Mouse (Mus musculus) CD8-positive naive resting alpha-beta T cell, adult 2 months (primary cell): Measurements from ENCODE around the gene Cdh5.

Experiments
- DNase-seq, 2 experiments: peaks; one replicate each; pipeline ENCODE4 v3.0.0; 2022; ENCODE audit warnings: low read depth in 2 of 2, low spot score in 2 of 2

Cdh5 gene

DNA sequence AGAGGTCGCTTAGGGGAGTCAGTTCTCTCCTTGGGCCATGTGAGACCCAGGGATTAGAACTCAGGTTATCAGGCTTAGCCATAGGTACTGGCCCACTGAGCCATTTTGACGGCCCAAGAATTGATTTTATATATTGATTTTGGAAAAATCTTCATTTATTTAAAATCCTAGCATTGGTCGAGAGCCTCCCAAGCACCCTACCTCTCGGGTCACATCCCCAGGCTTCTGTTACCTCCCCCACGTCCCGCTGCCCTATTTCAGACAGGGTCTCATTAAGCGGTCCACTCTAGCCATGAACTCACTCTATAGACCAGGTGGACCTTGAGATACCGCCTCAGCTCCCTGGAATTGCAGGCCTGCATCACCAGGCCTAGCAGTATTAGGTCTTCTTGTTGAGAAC, 33.1 kb downstream of the Cdh5 start:
- DNase-seq, result no peak

DNA sequence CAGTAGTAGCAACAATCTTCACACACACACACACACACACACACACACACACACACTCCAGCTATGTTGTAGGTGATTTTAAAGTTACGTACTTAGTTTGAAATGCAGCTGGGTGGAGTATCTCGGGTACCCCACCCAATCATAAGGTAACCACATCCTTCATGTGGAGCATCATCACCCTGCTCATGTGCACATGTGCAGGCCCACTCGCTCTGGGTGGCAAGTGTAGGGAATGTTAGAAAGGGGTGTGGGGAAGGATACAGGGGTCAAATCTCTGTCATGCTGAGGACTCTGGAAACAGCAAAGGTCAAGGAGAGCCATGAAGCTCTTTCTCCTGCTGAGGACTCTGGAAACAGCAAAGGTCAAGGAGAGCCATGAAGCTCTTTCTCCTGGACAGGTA, 34.9 kb downstream of the Cdh5 start:
- no peak for DNase-seq

DNA sequence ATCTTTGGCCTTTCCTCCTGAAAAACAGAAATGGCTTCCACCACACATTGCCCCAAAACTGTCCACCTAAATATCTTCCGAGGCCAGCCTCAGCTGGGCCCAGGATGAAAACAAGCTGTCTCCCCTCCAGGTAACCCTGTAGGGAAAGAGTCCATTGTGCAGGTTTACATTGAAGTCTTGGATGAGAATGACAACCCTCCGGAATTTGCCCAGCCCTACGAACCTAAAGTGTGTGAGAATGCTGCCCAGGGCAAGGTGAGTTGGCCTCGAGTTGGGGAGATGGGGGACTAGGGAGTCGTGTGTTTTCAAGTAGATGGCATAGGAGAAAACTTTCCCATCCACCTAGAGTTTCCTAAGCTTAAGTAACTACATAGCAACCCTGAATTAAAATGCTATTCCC, 36.2 kb downstream of the Cdh5 start:
- DNase-seq, result no peak

DNA sequence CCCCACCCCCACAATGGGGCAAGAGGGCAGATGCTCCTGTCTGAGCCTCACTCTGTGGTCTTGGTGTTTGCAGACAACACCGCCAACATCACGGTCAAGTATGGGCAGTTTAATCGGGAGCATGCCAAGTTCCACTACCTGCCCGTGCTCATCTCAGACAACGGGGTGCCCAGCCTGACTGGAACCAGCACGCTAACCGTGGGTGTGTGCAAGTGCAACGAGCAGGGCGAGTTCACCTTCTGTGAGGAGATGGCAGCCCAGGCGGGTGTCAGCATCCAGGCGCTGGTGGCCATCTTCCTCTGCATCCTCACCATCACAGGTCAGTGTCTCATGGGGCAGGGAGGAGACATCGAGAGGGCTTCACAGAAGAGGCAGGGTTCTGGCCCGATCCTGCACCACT, 39.2 kb downstream of the Cdh5 start:
- no peak for DNase-seq

DNA sequence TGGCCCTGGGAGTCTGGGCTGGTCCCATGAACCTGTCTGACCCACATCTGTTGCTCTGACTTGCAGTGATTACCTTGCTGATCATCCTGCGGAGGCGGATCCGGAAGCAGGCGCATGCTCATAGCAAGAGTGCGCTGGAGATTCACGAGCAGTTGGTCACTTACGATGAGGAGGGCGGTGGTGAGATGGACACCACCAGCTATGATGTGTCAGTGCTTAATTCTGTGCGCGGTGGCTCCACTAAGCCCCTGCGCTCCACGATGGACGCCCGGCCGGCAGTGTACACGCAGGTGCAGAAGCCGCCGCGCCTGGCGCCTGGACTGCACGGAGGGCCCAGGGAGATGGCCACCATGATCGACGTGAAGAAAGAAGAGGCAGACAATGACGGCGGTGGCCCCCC, 41.0 kb downstream of the Cdh5 start:
- DNase-seq, result no peak

DNA sequence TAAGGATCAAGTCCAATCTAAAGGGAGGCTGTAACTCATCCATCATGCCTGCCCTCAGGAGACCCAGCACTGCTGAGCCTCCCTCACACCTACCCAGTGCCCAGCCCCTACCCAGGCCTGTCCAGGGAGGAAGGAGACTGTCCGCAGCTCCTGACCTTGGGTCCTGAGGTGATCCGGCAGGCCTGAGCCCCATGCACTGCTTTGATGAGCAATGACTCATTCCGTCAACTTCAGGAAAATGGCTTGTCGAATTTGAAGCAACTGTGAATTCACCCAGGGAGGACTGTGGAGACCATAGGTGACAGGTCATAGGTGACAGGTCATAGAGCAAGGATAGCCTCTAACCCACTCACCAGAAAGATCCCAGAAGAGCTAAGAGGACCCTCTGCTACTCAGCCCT, 42.0 kb downstream of the Cdh5 start:
- no peak for DNase-seq

DNA sequence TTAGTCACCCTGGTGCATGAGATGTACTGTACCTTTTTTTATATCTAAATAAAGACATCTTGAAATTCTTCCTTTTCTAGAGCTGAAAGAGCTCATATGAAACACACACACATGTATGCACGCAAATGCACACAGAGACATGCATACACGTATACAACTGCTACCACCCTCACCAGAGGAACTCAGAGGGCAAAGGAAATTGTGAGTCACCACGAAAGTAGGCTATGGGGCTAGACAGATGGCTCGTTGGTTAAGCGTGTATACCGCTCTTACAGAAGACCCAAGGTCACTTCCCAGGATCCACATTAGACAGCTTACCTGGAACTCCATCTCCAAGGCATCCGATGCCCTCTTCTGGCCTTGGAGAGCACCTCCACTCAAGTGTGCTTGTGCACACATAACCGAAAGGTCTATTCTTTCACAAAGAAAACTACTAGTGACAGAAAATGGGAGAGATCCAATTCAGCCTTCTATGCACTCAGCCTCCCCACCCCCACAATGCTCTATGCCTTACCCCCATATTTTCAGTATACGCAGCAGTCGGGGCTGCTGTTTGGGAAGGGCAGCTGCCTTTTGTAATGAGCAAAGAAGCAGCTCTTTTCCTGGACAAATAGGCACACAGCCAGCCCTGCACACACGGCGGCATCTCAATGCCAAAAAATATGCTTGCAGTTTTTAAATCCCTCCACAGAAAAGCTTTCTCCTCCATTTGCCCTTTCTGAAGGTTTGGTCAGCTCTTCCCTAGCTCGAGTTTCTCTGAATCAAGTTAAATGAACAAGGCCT, 43.2 kb downstream of the Cdh5 start:
- DNase-seq, result no peak

DNA sequence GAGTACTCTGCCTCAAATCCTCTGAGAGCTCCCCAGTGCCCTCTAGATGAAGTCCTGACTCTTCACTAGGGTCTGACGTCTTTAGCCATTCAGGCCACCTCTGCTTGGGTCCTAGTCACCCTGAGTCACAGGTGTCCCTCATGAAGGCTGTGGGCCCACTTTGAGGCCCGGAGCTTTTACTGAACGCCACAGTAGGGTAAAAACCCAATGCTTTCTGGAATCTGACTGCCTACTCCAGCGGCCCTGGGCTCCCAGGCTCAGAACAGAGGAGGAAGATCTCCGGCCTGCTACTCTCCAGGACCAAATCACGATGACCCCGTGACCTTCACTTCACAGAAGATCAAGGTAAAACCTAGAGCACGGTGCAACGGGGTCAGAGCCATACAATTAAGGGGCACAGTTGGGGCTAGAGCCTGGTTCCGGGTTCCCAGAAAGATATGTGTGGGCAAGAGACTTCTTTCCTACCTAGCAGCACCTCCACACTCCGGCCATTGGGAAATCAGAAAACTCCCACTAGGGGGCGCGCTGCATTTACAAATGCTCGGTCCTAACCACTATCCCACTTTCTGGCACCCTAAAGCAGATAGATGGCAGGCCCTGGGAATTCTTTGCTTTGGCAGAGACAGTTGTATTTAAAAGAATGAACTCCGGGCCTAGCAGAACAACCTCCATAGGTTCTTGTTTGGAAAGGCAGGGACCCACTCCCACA, 44.7 kb downstream of the Cdh5 start:
- peak; percentile 55 to 68 for DNase-seq

DNA sequence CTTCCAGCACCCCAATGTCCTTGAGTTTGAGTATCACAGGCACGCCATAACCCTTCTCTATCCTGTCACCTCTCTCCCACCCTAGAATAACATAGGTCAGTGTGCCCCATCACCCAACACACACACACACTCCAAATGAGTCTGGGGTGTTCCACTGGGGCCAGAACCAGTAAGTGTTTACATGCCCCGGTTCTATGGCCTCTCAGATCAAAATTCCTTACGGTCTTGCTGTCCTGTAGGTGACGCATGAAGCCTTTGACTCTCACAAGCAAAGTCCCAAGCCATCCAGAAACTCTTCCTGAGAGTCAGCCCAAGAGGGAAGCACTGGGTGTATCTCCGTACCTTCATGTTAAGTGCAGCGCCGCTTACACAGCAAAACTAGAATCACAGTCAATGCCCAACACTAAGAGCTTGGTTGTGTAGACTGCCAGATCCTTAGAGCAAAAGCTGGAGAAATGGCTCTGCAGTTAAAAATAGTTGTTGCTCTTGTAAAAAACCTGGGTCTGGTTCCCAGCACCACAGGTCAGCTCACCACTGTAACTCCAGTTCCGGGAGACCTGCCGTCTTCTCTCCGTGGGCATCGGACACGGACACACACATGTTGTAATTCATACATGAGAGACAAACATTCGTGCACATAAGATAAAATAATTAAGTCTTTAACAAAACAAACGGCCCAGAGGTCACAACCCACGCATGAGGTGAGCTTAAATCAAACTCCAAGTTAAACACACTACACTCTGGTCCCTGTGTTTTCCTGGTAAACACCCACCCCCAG, 45.5 kb downstream of the Cdh5 start:
- no peak for DNase-seq

DNA sequence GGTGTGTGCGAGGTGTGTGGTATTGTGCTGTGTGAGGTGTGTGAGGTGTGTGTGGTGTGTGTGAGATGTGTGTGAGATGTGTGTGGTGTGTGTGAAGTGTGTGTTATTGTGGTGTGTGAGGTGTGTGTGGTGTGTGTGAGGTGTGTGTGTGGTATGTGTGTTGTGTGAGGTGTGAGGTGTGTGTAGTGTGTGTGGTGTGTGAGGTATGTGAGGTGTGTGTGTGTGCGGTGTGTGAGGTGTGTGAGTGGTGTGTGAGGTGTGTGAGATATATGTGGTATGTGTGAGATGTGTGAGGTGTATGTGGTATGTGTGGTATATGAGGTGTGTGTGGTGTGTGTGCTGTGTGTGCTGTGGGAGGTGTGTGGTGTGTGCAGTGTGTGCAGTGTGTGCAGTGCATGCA, 46.5 kb downstream of the Cdh5 start:
- DNase-seq, result no peak

DNA sequence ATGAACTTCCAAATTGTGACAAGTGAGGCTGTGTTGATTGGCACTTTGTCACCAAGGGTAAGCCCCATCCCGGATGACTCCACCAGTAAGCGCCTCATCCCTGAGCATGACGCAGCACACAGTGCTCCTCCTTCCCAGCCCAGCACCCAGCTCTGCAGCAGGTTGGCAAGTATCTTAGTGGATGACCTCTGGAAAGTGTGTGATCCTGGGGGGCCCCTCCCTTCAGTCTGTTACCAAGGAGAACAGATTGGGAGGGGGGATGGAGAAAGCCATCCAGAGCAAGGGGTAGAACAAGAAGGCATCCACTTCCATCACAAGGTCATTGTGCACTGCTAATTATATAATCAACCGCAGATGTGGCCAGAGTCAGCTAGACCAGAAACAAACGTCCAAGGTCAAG, 59.3 kb downstream of the Cdh5 start:
- no peak for DNase-seq

DNA sequence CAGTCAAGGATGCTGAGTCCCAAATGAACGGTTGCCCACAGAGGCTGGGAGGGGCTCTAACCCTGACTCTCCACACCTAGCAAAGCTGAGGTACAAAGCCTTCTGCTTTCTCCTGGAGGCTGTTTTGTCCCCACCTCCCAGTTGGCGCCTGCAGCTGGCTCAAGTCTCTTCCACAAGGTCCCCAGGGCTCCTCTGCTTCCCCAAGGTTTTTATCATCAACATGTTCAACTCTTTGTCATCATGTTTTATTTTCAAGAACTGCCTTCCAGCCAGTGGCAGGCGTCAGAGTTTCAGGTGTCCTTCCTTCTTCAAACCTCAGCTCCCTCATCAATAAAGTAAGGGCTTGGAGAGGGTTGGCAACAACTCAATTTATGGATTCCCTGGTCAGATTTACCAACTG, 68.0 kb downstream of the Cdh5 start:
- no peak for DNase-seq

DNA sequence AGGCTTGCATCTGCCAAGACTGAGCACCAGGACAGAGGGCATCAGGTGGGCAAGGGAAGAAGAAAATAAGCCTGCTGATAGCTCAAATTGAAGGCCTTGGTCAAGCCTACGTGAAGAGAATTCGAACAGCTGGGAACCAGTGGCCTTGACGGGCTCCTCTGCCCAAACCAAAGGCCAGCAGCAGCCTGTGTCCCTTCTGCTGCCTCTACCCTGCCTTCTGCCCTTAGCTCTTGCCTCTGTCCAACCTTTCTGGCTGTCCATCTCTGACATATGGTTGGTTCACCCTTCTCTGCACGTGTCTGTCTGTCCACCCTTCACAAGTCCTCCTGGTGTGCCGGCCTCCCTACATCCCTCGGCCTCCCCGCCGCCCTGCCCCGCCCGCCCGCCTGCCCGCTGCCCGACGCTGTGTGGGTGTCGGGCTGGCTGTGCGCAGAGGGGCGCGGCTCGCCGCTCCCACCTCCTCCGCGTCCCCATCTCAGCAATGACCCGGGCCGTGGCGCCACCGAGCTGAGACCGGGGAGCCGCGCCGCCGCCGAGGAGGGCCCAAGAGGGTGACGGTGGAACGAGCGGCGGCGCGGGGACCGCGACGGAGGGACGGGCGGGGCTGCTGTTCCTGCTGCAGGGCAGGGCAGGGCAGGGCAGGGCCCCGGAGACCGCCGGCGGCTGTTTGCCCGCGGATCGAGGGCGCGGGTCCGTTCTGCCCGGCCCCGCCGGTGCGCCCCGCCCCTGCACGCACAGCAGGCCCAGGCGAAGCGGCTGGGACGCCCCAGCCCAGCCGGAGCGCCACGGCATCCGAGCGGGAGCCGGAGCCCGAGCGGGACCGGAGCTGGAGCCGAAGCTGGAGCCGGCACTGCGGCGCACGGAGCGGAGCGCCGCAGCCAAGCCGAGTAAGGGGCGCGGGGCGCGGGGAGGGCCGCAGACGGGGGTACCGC, 69.0 kb downstream of the Cdh5 start, which contains the start of gene Bean1:
TSS of gene Bean1 (plus strand) at position 325 of the 932 bp plus-strand sequence.
- no peak for DNase-seq

DNA sequence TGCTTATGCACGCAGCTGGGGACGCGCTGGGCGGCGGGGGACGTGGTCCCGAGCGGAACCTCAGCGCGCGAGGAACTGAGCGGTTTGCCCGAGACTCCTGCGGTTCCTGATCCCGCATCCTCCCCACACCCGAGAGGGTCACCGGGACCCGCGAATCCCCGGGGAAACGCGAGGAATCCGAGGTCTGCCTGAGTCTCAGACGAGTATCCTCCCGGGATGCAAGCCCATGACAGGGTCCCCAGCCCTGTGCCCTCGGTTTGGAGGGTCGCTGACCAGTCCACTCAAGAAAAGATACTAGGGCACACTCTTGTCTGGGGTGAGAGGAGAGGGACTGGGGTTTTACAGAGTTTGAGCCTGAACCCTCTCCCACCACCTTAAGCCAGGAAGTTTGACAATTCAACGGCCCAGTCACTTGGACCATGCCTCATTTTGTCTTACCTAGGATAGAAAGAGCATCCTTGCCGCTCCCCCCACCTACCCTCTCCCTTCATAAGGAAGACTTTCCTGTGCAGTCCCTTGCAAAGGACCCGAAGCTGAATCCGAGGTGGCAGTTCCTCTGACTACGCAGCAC, 69.7 kb downstream of the Cdh5 start:
- no peak for DNase-seq

DNA sequence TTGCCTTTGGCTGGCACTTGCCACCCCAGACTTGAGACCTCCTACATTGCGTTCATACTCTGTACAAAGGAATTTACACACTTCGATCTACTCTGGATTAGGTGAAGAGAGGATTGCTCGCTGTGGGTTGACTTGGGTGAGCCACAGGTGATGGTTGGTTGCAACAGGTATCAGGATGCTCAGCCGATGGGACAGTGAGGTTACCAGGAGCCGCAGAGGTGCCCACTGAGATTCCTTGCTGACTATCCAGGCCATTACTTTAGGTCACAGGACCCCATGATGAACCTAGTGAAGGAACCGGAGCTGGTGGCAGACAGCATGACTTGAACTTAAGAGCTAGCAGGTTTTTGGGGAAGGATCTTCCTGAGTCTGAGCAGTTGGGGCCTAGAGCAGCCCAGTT, 71.0 kb downstream of the Cdh5 start:
- DNase-seq, result no peak

DNA sequence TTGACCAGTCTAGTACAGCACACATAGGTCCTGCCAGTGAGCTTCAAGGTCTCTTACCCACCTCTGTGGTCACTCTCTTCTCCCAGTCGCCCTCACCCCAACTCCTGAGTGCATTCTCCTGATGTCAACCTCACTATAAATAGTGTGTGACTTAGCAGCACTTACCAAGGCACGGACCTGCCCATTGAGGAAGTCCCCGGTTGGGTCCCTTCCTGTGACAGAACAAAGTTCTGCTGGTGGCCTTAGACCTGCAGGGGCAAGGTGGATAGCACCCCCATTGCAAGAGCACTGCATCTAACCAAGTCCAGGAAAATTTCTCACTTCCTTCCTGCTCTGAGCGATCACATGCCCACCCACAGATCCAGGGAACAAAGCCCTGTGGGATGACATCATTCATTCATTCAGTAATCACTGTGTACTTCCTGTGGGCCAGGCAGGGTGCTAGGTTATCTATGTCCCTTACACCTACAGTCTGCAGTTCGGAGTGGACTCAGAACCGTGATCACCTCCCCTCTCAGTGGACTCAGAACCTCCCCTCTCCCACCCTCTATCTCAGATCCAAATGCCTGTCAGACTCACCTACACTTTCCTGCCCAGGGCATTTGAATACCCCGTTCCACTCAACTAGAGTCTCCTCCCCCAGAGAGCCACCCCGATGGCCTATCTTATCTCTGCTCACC, 74.6 kb downstream of the Cdh5 start:
- DNase-seq, result no peak

DNA sequence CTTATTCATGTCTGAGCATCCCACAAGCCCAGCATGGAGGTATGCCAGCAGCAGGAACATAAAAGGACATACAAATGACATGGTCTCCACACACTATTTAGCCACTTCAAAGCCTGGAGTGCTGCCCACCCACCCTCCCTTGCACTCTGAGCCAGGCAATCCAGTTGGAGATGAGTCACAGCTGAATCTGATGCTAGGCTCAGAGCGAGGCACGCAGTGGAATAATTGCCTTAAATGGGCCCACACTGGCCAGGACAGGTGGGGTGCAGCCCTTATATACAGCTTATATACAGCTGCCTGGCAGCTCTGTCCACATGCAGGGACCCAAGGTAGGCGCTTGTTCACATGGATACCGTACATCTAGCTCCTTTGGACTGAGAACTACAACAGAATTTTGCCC, 75.6 kb downstream of the Cdh5 start:
- DNase-seq, result no peak

DNA sequence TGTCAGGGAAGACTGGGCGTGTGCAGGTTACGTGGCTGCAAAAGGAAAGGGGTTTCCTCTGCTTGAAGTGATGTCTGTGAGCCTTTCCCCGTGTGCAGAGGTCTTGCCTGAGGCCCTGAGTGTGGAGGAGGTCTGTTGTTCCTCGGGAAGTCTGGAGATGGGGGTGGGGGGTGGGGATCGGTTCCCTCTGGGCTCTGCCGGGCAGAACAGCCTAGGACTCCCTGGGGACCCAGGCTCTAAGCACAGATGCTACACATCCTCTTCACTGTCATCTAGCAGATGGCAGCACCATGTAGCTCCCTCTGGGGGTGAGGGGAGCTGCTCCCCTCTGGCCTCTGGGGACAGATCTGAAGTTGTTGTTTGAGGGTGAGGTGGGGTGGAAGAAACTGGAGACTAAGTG, 83.5 kb downstream of the Cdh5 start:
- DNase-seq, result no peak

DNA sequence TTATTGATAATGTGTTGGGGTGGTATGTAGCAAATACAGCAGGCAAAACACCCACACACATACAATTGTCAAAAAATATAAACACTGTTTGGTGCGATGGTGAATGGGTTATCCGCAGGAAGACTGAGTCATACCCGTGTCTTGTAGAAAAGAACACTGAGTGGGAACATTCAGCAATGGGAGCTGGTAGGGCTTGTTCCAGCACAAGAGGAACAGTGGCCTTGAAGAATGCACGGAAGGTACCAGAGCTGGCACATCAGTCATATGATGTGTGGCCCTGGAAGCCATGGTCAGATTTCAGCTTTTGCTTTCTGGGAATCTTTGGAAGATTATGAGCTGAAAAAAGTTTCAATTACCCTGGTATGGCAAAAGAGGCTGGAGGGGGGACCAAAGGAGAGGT, 85.4 kb downstream of the Cdh5 start:
- no peak for DNase-seq

DNA sequence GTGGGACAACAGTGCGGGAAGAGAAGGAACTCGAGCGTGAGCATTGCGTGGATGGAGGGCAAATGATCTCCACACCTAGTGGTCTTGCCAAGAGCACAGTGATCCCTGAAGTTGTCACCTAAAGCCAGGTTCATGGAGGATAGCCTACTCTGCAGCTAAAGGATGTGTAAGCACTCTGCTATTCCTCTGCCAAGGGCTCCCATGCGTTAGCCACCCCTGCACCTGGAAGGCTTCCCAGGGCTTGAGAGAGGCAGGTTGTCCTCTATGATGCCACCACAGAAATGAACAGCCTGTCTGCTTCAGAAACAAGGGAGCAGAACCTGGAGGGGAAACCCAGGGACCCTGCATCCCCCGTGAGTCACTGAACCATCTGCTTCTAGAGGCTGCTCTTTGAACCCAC, 86.2 kb downstream of the Cdh5 start:
- no peak for DNase-seq
